Mouse (Mus musculus) ES-Bruce4 (cell line): ENCODE results near the gene Mpzl1. TPM values are rescaled to one million over a fixed set of nuclear protein-coding genes. Genes with fewer than 3 reads are reported as not detected.

ENCODE experiments used
- H3K27ac ChIP-seq: 2 replicates; pipeline ENCODE4 v1.5.1; 2012; ENCODE audit warnings: low read length, inconsistent platforms; ENCODE audit not compliant: insufficient read depth
- H3K27me3 ChIP-seq: 2 replicates; pipeline ENCODE4 v1.6.1; 2012; ENCODE audit warnings: mild to moderate bottlenecking, low read length, inconsistent platforms; ENCODE audit not compliant: control insufficient read depth, poor library complexity, insufficient read depth, severe bottlenecking
- H3K36me3 ChIP-seq: 2 replicates; pipeline ENCODE4 v1.6.1; 2012; ENCODE audit warnings: inconsistent platforms, mild to moderate bottlenecking, low read length, moderate library complexity; ENCODE audit not compliant: control insufficient read depth, poor library complexity, insufficient read depth, severe bottlenecking
- H3K4me1 ChIP-seq: one replicate; pipeline ENCODE4 v1.8.1; 2011; ENCODE audit warnings: low read length; ENCODE audit not compliant: control insufficient read depth, insufficient read depth
- H3K4me3 ChIP-seq: 2 replicates; pipeline ENCODE4 v1.5.1; 2011; ENCODE audit warnings: low read depth, mild to moderate bottlenecking, low read length
- H3K9ac ChIP-seq: 2 replicates; pipeline ENCODE4 v1.6.1; 2012; ENCODE audit warnings: low read depth, mild to moderate bottlenecking, inconsistent platforms; ENCODE audit not compliant: poor library complexity, severe bottlenecking
- H3K9me3 ChIP-seq: replicated peaks from 2 replicates; pipeline ENCODE4 v1.6.1; 2012; ENCODE audit warnings: mild to moderate bottlenecking, low read length, inconsistent platforms; ENCODE audit not compliant: control insufficient read depth, poor library complexity, insufficient read depth, severe bottlenecking
- CTCF ChIP-seq: IDR thresholded peaks from one replicate; pipeline ENCODE4 v1.8.1; 2011; ENCODE audit warnings: low read depth, low read length
- EP300 ChIP-seq: IDR thresholded peaks from 2 replicates; pipeline ENCODE4 v1.6.1; 2011; ENCODE audit warnings: low read depth, low read length; ENCODE audit not compliant: insufficient read depth
- POLR2A ChIP-seq: IDR thresholded peaks from one replicate; pipeline ENCODE4 v1.8.1; 2011; ENCODE audit warnings: low read length; ENCODE audit not compliant: insufficient read depth
- polyA plus RNA-seq: library from polyadenylated mRNA; stranded (reverse); fragments of >200 nt; gene quantifications from 2 replicates; pipeline ENCODE4 v1.2.4, GENCODE M21; 2011; ENCODE audit warnings: low read depth; ENCODE audit not compliant: missing spikeins, insufficient read depth, insufficient read length

Mpzl1 gene
- polyA plus RNA-seq, 1 experiment = 122 TPM

- no peaks in the 10 kb centered on the region for H3K9me3 ChIP-seq
- no peaks in the 10 kb centered on the region for H3K27me3 ChIP-seq
- H3K9ac ChIP-seq = no peak overlapping the region
- H3K4me3 ChIP-seq = no peak overlapping the region
- H3K27ac ChIP-seq = no peak overlapping the region
- H3K4me1 ChIP-seq = no peaks in the 10 kb centered on the region
- no peaks in the 10 kb centered on the region for H3K36me3 ChIP-seq
- no peak for TF ChIP-seq POLR2A
- TF ChIP-seq EP300 = no peak
- TF ChIP-seq CTCF = no peak
These were observed 27.4 kb upstream of the Mpzl1 start for GRCm38 (mm10) chr1:165661725-165662124.

GRCm38 (mm10) chr1:165661191-165661590 is 26.9 kb upstream of the Mpzl1 start:
- TF ChIP-seq CTCF (no peak), POLR2A (no peak), EP300 (no peak)
- Histone ChIP-seq H3K9me3 (no peaks in the 10 kb centered on the region), H3K4me1 (no peaks in the 10 kb centered on the region), H3K4me3 (no peak overlapping the region), H3K27ac (no peak overlapping the region), H3K9ac (no peak overlapping the region), H3K27me3 (no peaks in the 10 kb centered on the region), H3K36me3 (no peaks in the 10 kb centered on the region)

GRCm38 (mm10) chr1:165660774-165661173 is 26.4 kb upstream of the Mpzl1 start:
- no peaks in the 10 kb centered on the region for H3K36me3 ChIP-seq
- no peaks in the 10 kb centered on the region for H3K9me3 ChIP-seq
- H3K4me1 ChIP-seq = no peaks in the 10 kb centered on the region
- no peaks in the 10 kb centered on the region for H3K27me3 ChIP-seq
- no peak overlapping the region for H3K27ac ChIP-seq
- H3K4me3 ChIP-seq = no peak overlapping the region
- H3K9ac ChIP-seq = no peak overlapping the region
- TF ChIP-seq POLR2A = no peak
- no peak for TF ChIP-seq CTCF
- no peak for TF ChIP-seq EP300

GRCm38 (mm10) chr1:165658602-165659001 is 24.3 kb upstream of the Mpzl1 start:
- Histone ChIP-seq H3K4me1 (peaks cover 1% of the 10 kb centered on the region), H3K36me3 (no peaks in the 10 kb centered on the region), H3K9ac (no peak overlapping the region), H3K27me3 (no peaks in the 10 kb centered on the region), H3K4me3 (no peak overlapping the region), H3K27ac (no peak overlapping the region), H3K9me3 (no peaks in the 10 kb centered on the region)
- no peak for TF ChIP-seq POLR2A
- no peak for TF ChIP-seq EP300
- peak; percentile 89 for TF ChIP-seq CTCF

- H3K27ac ChIP-seq = no peak overlapping the region
- H3K27me3 ChIP-seq = no peaks in the 10 kb centered on the region
- no peak for TF ChIP-seq EP300
- peaks cover 1% of the 10 kb centered on the region for H3K4me1 ChIP-seq
- no peaks in the 10 kb centered on the region for H3K36me3 ChIP-seq
- no peak overlapping the region for H3K9ac ChIP-seq
- peak overlapping the region; percentile 30 for H3K4me3 ChIP-seq
- H3K9me3 ChIP-seq = no peaks in the 10 kb centered on the region
These were observed 21.1 kb upstream of the Mpzl1 start for GRCm38 (mm10) chr1:165655482-165655881.

- Histone ChIP-seq H3K9ac (no peak overlapping the region), H3K9me3 (no peaks in the 10 kb centered on the region), H3K36me3 (no peaks in the 10 kb centered on the region), H3K27me3 (no peaks in the 10 kb centered on the region), H3K4me1 (peaks cover 1% of the 10 kb centered on the region), H3K4me3 (peak overlapping the region; percentile 30), H3K27ac (no peak overlapping the region)
- TF ChIP-seq EP300 (no peak), CTCF (peak; percentile 67), POLR2A (no peak)
These were observed 20.7 kb upstream of the Mpzl1 start for GRCm38 (mm10) chr1:165655022-165655421.
